Mouse (Mus musculus) naive thymus-derived CD4-positive, alpha-beta T cell, adult 2 months (primary cell): ENCODE data around the gene Smtnl1.
A peak's percentile ranks its signal among the peaks of the same experiment; 100 is the strongest.

Source experiments
- DNase-seq: peaks from one replicate; pipeline ENCODE4 v3.0.0-alpha.2; 2011; ENCODE audit warnings: low read depth

Smtnl1 gene

GRCm38 (mm10) chr2:84793871-84794270, 28.6 kb downstream of the Smtnl1 start:
- DNase-seq: no peak

GRCm38 (mm10) chr2:84793154-84793553, 29.3 kb downstream of the Smtnl1 start:
- no peak for DNase-seq

DNA sequence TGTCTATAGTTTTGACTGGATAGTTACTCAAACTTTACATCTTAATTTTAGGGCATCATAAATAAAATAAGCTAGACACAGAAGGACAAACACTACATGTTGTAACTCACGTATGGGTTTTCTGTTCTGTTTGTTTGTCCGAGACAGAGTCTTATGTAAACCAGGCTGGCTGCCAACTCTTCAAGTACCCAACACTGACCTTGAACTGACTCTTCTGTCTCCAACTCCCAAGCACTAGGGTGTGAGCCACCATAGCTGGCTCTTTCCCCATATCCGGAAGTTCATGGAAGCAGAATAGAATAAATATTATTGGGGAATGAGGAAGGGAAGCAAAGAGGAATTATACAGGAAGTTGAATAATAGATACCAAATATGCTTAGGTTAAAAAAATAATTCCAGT, 29.9 kb downstream of the Smtnl1 start:
- DNase-seq: no peak

DNA sequence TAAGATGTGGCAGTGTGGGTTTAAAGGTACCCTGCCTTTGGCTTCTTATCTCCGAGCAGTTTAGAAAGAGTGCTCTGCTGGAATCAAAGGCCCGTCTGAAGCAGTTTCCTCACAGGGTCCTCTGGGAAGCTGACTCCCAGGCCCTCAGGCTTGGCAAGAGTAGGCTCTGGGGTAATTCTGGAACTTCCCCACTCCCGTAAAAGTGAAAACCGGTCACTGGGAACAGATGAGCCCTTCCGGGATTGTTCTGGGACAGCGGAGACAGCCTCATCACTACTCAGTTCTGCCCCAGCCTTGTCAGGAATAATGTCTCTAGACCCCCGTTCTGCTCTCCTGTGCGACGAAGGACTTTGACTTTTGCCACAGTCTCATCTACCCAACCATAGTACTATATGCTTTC, 32.0 kb downstream of the Smtnl1 start:
- DNase-seq: no peak

DNA sequence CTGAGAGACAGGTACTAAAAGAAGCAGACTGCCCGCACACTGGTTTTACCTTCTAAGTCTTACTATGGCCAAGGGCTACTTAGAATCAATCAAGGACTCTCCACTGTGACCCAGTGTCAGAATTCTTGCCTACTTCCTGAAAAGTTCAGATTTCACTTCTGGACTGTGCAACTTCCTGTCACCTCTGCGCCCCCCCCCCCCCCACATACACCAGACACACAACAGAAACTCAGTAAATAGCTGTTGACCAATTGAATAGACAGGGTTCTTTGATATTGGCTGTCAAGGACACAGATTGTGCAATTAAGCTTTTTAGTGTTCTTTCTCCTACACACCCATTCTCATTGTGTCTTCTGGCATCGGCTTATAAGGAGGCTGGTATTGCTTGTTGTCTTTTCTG, 34.1 kb downstream of the Smtnl1 start:
- no peak for DNase-seq

- DNase-seq: no peak
Measured at GRCm38 (mm10) chr2:84783840-84784566, 38.4 kb downstream of the Smtnl1 start.

DNA sequence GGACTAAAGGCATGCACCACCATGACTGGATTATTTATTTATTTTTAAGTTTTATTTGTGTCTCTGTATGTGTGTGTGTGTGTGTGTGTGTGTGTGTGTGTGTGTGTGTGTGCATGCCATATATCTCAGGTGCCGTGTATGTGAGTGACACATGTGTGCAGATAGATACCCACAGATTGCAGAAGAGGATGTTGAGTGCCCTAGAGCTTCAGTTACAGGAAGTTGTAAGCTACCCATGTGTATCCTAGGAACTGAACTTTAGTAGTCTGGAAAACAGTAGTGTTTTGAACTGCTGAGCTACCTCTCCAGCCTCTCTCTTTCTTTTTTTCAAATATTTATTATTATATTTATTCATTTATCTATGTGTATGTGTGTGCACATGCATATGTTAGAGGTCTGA, 39.1 kb downstream of the Smtnl1 start:
- no peak for DNase-seq

GRCm38 (mm10) chr2:84779210-84779609, 43.2 kb downstream of the Smtnl1 start:
- peak; percentile 89 for DNase-seq

DNA sequence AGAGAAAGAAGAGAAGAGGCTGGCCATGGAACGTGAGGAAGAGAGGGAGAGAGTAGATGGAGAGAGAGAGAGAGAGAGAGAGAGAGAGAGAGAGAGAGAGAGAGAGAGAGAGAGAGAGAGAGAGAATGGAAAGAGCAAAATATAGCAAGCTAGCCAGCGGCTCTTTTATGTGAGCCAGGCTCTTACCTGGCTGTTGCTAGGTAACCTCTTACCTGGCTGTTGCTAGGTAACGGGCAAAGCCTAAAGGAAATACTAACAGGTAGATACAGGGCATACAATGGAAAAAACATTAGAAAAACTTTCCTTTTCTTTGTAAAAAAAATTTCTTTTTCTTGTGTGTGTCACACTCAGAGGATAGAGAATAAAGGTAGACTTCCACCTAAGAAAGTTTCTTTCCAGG, 44.7 kb downstream of the Smtnl1 start:
- no peak for DNase-seq

DNA sequence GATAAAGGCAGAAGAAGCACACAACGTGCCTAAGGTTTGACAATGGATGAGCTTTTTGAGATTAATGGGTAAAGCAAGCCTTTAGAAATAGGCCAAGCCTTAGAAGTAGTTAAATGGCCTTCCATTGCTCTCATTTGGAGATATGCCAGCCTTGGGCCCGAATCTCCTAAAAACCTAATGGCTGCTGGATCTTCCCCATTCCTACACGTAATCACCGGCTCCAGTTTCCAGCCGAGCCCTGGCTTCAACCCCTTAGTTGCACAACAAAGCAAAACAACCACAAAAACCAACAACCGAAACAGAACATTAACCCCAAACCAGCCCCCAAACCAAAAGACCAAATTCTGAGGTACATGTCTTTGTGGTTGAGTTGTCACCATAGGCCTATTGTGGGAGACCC, 46.8 kb downstream of the Smtnl1 start:
- DNase-seq: no peak

DNA sequence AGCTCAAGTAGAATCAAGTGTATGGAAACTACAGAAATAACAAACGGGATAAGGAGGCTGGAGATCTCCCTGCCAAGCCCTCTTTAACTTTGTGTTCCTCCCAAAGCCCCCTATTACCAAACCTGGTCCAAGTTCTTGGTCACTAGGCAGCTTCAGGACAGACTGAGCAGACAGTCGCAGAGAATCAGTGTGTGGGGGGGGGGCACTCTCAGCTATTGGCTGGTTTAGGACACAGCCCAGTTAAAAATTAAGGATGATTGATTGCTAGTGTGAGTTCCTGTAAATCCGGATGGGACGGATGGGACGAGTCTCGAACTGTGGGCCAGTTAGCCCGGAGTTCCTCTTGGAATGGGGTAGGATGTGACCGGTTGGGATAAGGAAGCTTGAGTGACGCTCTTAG, 47.2 kb downstream of the Smtnl1 start, which contains the start of gene Serping1:
Gene Serping1, minus strand, starts transcription at position 204 of the 400 bp plus-strand sequence.
- no peak for DNase-seq

DNA sequence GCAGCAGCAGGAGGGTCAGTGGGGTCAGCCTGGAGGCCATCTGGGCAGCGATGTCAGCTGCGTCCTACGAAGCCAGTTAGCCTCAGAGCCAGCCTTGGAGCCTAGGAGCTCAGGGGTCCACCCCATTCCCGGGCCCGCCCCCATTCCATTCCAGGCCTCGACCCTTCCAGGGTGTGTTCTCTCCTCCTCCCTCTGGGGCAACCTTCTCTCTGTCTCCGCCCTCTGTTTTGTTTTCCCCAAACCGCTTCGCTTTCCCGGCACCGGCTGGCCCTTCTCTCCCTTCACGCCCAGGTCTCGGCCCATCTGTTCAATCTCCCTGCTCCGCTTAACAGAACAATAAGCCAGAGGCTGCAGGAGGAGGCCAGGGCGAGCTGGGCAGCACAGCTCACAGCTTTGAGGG, 47.7 kb downstream of the Smtnl1 start:
- no peak for DNase-seq

GRCm38 (mm10) chr2:84773195-84773594, 49.3 kb downstream of the Smtnl1 start:
- DNase-seq: no peak

GRCm38 (mm10) chr2:84772454-84772853, 50.0 kb downstream of the Smtnl1 start:
- DNase-seq: no peak

DNA sequence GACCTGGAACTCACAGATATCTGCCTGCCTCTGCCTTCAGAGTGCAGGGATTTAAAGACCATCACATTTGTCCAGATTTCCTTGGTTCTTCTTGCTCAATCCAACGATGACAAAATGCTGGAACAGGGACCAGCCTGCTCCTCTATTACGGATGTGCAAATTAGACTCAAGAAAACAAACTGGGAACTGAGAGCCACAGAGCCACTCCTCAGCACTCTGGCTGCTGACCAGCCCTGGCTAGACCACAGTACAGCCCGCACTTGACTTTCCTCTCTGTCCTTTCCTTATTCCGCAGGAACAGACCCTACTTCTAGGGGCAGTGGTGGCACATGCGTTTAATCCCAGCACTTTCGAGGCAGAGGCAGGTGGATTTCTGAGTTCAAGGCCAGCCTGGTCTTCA, 52.0 kb downstream of the Smtnl1 start:
- DNase-seq: no peak

DNA sequence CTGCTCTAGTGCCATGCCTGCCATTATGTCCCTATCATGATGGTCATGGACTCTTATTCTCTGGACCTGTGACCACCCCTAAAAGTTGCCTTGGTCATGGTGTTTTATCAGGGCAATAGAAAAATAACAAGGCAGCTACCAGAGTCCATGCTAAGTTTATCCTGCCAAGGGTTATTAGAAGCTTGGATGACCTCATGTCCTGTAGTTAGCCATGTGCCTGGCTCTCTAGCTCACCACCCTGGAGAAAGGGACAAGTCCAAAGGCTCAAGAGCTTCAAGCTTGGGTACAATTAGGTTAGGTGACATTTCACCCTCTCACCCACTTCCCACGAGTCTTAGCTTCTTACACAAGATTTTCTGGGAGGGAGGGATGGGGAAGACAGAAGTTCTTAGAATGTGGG, 59.6 kb downstream of the Smtnl1 start:
- DNase-seq: no peak

DNA sequence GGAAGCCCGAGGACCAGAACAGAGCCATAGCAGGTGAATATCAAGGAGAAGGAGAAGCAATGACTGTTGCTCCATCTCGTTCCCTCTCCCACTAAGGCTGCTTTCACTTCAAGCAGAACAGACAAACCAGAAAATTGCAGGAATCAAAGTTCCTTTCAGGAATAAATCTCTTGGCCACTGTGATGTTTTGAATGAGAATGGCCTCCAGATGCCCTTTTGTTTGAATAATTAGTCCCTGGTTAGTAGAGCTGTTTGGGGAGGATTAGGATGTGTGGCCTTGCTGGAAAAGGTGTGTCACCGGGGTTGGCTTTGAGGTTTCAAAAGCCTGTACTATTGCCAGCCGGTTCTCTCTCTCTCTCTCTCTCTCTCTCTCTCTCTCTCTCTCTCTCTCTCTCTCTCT, 60.2 kb downstream of the Smtnl1 start:
- DNase-seq: no peak

- no peak for DNase-seq
Measured at GRCm38 (mm10) chr2:84761840-84762239, 60.6 kb downstream of the Smtnl1 start.

GRCm38 (mm10) chr2:84761309-84761708, 61.1 kb downstream of the Smtnl1 start:
- no peak for DNase-seq
